Mouse (Mus musculus) liver, adult (tissue): ENCODE measurements around the gene Bag2.

Source experiments
- GATA4 ChIP-seq: IDR thresholded peaks from 2 replicates; pipeline ENCODE4 v1.6.1; 2014; ENCODE audit warnings: mild to moderate bottlenecking, low read length; ENCODE audit not compliant: insufficient replicate concordance

Bag2 gene

GRCm38 (mm10) chr1:33757033-33757413 is 572 bp downstream of the Bag2 start:
- no peak for TF ChIP-seq GATA4

DNA sequence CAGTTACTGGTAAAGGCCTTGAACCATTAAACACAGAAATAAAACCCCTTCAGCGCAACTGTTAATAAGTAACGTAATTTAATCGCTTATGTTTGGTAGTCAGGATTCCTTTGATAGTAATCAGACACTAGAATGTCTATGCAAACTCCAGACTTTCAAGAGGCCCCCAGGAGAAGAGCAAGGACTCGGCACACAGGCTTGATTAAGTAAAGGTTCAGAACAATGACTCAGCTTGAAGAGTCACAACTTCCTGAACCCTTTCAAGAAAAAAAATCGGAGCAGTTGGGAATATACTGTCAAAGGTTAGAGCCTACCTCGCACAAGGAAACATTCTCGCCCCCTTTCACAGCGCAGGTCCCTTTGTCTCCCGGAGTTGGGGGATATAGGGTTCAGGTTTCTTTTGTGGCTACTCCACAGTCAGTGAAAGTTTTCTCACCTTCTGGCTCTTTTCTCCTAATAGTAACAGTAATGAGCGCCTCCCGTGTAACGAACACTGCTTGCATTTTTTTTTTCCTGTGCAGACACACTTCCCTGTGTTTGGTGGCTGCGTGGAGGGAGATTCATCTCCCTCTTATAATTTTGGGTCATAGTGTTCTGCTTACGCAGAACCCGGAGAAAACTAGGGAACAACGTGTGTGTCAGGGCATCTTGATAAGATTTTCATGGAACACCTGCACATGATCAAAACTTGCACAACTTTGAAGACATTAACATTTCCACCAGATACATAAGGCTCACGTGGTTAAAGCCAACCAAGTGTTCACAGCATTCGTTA is 1.1 kb downstream of the Bag2 start:
- TF ChIP-seq GATA4: no peak

GRCm38 (mm10) chr1:33755799-33756198 is 1.8 kb downstream of the Bag2 start:
- TF ChIP-seq GATA4: no peak

DNA sequence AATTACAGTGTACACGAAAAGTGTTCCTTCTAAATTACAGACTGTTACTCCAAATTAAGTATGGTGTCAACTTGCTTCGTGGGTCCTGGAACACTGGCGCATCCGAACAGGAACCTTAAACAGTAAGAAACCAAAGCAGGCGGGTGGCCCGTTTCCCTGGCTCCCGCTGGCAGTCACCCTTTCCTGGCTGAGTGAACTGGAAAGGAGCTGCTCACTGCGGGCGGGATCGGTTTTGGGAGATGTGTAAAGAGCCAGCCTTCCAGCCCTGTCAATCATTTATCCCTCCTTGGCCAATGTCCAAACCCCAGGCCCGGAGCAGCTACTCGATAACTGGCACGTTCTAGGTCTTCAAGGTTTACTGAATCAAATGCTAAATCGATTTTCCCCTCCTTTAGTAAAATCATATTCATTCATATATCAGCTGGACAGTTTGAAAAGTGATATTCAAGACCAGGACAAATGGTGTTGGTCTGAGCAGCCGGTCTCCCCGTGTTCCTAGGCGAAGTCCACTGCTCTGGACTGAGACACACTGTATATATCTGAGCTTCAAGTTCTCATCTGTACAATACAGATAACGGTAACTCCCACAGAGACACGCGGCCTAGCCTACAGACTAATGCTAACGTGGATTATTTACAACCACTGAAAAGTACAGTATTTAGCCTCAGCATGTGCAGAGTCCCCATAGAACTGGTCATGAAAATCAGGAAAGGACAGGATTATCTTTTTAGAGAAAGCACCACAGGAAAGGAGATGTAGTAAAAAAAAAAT is 2.4 kb downstream of the Bag2 start:
- no peak for TF ChIP-seq GATA4

DNA sequence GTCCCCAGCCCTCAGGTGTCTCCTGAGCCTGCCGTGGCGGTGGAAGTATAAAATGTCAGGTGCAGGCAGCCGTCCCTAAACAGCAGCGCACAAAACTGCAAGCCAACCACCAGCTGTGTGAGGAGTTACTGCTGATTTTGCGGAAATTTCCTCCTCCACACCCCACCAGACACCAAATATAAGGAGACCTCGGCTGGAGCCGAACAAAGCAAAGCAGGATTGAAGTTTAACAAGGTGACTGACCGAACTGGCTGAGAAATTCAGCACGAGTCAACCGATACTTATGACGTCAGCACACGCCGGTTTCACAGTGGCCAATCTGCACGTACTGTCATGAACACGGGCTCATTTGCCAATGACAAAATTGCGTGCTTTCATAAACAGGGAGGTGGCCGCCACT is 3.5 kb downstream of the Bag2 start:
- no peak for TF ChIP-seq GATA4

GRCm38 (mm10) chr1:33751283-33751682 is 6.3 kb downstream of the Bag2 start:
- no peak for TF ChIP-seq GATA4

- no peak for TF ChIP-seq GATA4
Measured at GRCm38 (mm10) chr1:33749109-33749508, 8.5 kb downstream of the Bag2 start.

DNA sequence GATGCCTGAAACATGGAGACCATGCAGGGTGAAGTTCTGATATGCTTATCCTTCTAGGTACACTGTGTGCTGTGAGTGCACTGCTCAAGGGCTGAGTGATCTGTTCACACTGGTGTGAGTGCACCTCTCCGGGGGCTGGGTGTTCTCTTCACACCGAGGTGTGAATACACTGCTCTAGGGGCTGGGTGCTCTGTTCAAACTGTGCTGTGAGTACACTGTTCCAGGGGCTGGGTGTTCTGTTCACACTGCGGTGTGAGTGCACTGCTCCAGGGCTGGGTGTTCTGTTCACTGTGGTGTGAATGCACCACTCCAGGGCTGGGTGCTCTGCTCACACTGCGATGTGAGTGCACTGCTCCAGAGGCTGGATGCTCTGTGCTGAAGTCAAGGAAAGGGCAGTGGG is 11.7 kb downstream of the Bag2 start:
- no peak for TF ChIP-seq GATA4

- no peak for TF ChIP-seq GATA4
Measured at GRCm38 (mm10) chr1:33742903-33743302, 14.7 kb downstream of the Bag2 start.

DNA sequence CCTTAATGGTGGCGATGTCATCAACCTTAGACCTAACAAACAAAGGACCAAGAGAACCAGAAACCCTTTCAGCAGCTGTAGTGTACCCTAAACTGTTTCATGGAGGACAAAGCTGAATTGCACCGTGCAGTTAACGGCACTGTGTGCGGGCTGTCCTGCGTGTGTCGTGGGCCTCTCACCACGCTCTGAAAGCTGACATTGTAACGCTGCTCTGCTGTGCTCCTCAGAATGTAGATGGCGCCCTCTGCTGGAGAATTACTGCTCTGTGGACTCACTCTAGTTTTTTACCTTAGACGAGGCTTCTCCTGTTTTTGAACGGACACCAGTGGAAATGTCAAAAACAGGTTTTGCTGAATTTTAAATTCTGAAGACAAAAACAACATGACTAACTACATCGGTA is 18.3 kb downstream of the Bag2 start:
- TF ChIP-seq GATA4: no peak

- TF ChIP-seq GATA4: no peak
Measured at GRCm38 (mm10) chr1:33738681-33739278, 18.8 kb downstream of the Bag2 start.

DNA sequence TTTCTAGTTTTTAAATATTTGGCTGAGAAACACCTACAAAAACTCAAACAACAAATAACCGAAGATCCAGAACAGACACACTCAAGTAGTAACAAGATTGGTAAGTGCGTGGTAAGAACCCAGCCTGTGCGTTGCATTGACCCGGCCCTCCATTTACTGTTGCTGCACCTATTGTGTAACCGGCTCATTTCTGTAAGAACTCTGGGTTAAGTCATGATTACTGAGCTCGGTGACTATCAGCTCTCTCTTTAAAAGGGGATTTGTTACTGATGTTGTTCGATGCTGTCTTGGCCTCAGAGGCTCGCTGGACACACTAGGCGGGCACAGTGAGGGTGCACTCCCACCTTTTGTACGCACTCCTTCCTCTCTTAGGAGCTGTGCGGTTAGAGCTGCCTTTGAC is 19.3 kb downstream of the Bag2 start:
- no peak for TF ChIP-seq GATA4

DNA sequence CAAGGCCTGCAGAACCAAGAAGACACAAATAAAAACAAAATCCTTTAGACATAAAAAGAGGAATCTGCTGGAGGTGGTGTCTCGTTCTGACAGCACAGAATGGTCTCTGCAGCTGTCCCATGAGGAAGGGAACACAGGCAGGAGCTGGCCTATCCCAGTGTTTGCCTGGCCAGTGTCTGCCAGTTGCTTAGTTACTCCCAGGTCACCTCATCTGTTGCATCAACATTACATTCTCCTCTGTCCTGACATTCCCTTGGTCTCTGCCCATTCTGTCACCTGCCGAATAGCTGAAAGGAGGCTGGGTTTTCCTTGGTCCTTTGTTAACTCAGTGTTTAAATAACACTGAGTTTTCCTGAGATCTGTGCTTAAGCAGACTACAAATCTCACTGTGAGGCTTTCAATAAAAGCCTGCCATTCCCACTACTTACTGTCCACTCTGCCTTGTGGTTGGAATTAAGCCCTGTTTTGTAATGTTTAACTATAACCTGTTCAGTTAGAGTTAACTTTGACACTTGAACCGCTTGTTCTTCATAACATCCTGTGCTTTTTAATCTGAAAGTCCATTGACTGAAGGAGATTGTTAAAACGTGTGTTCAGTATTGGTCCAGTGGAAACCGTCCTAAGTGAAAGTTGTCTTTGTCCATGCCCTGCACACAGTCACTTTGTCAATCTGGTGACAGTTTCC is 23.5 kb downstream of the Bag2 start:
- no peak for TF ChIP-seq GATA4

DNA sequence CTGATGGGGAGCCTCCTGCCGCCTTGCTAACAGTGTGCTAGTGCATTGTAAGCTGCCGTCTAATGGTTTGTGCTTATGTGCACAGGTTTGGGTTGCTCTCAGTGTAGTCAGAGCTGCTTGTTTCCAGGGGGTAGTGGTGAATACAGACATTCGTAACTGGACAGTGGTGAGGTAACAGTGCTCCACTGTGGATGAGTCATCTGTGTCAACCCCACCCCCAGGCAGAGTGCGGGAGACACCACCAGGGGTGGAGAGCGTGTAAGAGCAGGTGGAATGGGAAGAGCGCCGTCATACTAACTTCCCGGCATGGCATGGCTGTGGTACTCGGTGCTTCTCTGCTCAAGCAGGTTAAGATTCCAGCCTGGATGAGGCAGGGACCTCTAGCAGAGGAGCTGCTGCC is 24.6 kb downstream of the Bag2 start:
- no peak for TF ChIP-seq GATA4

DNA sequence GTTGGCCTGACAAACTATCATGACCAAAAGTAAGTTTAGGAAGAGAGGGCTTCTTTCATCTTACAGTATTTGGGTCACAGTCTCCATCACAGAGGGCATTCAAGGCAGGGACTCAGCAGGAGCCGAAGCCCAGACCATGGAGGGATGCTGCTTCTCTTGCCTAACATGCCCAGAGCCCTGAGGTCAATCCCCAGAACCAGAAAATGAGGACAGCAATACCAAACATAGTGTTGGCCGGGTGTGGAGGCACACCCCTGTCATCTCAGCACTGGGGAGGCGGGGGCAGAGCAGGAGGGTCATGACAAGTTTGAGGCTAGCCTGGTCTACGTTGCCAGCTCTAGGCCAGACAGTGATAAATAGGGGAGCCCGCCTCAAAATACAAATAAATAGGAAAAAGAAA is 32.5 kb downstream of the Bag2 start:
- no peak for TF ChIP-seq GATA4

- no peak for TF ChIP-seq GATA4
Measured at GRCm38 (mm10) chr1:33724516-33724915, 33.1 kb downstream of the Bag2 start.
